Mouse (Mus musculus): ENCODE measurements at regions not wholly inside any gene's neighbourhood (a gene's known extent, or its start where the extent isn't known, plus 50 kb on each side); places are given as distances from the start of the nearest gene placed in this dataset.

DNA sequence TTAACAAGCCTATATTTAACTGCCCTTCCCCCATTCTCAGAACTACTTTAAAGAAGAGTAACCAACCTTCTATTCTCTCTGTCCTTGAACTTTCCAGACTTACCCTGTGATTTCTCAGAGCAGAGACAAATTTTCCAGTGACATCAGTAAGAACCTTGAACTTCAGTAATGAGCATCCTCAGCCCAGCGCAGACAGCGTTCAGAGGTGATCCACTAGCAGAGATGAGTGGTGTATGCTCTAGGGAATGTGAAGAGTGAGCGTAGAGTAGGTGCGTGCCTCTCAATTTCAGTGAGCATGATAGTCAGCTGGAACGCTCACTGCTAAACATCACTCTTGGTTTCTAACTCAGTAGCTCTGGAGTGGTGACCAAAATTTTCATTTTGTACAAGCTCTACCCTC is 103.4 kb upstream of the Hmgn3 start:
- no peaks in the 10 kb centered on the region for H3K36me3 ChIP-seq (ENCODE audit: control insufficient read depth in 1 of 2, insufficient read depth in 2 of 2, low read length in 2 of 2)
- TF ChIP-seq USF2 (IDR thresholded peaks at IDR 0.05; ENCODE audit: borderline replicate concordance in 1 of 2, insufficient read depth in 1 of 2, low read depth in 1 of 2, low read length in 2 of 2) = no peak
- no peak overlapping the region for H3K27ac ChIP-seq (ENCODE audit: control insufficient read depth, low read depth, low read length)
- no peak overlapping the region for H3K9ac ChIP-seq (ENCODE audit: control insufficient read depth, low read depth, low read length, poor library complexity, severe bottlenecking)
- H3K79me2 ChIP-seq (ENCODE audit: control insufficient read depth, insufficient read depth, low read length, poor library complexity) = no peaks in the 10 kb centered on the region
- H3K4me1 ChIP-seq (ENCODE audit: control insufficient read depth in 1 of 2, insufficient read depth in 2 of 2, low read length in 2 of 2) = no peaks in the 10 kb centered on the region
- no peaks in the 10 kb centered on the region for H3K9me3 ChIP-seq (replicated peaks; ENCODE audit: insufficient read depth, low read length)
- H3K4me3 ChIP-seq (ENCODE audit: control insufficient read depth in 1 of 2, insufficient read depth in 1 of 2, low read depth in 2 of 2, low read length in 2 of 2) = no peak overlapping the region
- H3K27me3 ChIP-seq (ENCODE audit: control insufficient read depth in 1 of 2, insufficient read depth in 2 of 2, low read length in 2 of 2) = no peaks in the 10 kb centered on the region
- DNase-seq (ENCODE audit: low read depth, low spot score) = no peak

DNA sequence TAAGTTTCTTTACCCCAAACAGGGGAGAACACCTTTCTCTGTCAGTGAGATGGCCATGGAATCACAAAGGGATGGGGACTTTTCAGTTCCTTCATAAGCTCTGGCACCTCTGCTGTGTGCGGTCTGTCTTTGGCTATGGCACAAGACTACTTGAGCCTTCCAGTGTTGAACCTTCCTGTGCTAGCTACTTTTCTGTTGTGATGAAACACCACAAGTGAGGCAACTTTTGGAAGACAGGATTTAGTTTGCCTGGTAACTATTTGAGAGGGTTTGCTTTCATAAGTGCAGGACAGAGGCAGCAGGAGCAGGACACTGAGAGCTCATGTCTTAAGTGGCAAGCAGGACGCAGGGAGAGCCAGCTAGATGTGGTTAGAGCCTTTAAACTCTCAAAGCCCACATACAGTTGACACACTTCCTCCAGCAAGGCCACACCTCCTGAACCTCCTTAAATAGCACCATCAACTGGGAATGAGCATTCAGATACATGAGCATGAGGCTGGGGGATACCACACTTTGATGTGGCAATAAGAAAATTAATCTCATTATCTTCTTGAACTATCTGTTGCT is 101.8 kb upstream of the Hmgn3 start:
- no peak for TF ChIP-seq GABPA (IDR thresholded peaks at IDR 0.05; ENCODE audit: low read depth, low read length)
- no peak for TF ChIP-seq NRF1 (IDR thresholded peaks at IDR 0.05; ENCODE audit: insufficient read depth, low read depth, low read length, poor library complexity, severe bottlenecking)
- TF ChIP-seq JUND (IDR thresholded peaks at IDR 0.05; ENCODE audit: low read depth, low read length) = no peak
- no peak for TF ChIP-seq RCOR1 (IDR thresholded peaks at IDR 0.05; ENCODE audit: low read depth, low read length)
- no peak for TF ChIP-seq USF2 (IDR thresholded peaks at IDR 0.05; ENCODE audit: borderline replicate concordance in 1 of 2, insufficient read depth in 1 of 2, low read depth in 1 of 2, low read length in 2 of 2)
- no peak for TF ChIP-seq ZC3H11A (IDR thresholded peaks at IDR 0.05; ENCODE audit: low read depth, low read length)
- no peak for TF ChIP-seq TBP (IDR thresholded peaks at IDR 0.05; ENCODE audit: low read depth, low read length)
- no peak for TF ChIP-seq POLR2A (IDR thresholded peaks at IDR 0.05; ENCODE audit: control insufficient read depth in 1 of 2, insufficient read depth in 1 of 2, low read depth in 1 of 2, low read length in 2 of 2, poor library complexity in 1 of 2)
- TF ChIP-seq CHD2 (IDR thresholded peaks at IDR 0.05; ENCODE audit: low read length) = no peak
- TF ChIP-seq KAT2A (conservative IDR thresholded peaks at IDR 0.05; ENCODE audit: low read depth, low read length) = no peak
- no peak for TF ChIP-seq BHLHE40 (IDR thresholded peaks at IDR 0.05; ENCODE audit: borderline replicate concordance, low read depth, low read length)
- TF ChIP-seq ETS1 (IDR thresholded peaks at IDR 0.05; ENCODE audit: low read depth, low read length) = no peak
- TF ChIP-seq ZKSCAN1 (IDR thresholded peaks at IDR 0.05; ENCODE audit: low read depth, low read length) = no peak
- TF ChIP-seq MEF2A (IDR thresholded peaks at IDR 0.05; ENCODE audit: extremely low read depth, insufficient replicate concordance, low read depth, low read length, poor library complexity, severe bottlenecking) = no peak
- no peak for TF ChIP-seq TAL1 (IDR thresholded peaks at IDR 0.05; ENCODE audit: low read length)
- no peak for TF ChIP-seq RAD21 (IDR thresholded peaks at IDR 0.05; ENCODE audit: low read depth, low read length)
- TF ChIP-seq NELFE (IDR thresholded peaks at IDR 0.05; ENCODE audit: low read depth, low read length) = no peak
- Histone ChIP-seq H3K27ac (ENCODE audit: control insufficient read depth, low read depth, low read length) (no peak overlapping the region), H3K9me3 (replicated peaks; ENCODE audit: insufficient read depth, low read length) (no peaks in the 10 kb centered on the region), H3K36me3 (ENCODE audit: control insufficient read depth in 1 of 2, insufficient read depth in 2 of 2, low read length in 2 of 2) (no peaks in the 10 kb centered on the region), H3K27me3 (ENCODE audit: control insufficient read depth in 1 of 2, insufficient read depth in 2 of 2, low read length in 2 of 2) (no peaks in the 10 kb centered on the region), H3K79me2 (ENCODE audit: control insufficient read depth, insufficient read depth, low read length, poor library complexity) (no peaks in the 10 kb centered on the region), H3K4me3 (ENCODE audit: control insufficient read depth in 1 of 2, insufficient read depth in 1 of 2, low read depth in 2 of 2, low read length in 2 of 2) (no peak overlapping the region), H3K4me1 (ENCODE audit: control insufficient read depth in 1 of 2, insufficient read depth in 2 of 2, low read length in 2 of 2) (no peaks in the 10 kb centered on the region), H3K9ac (ENCODE audit: control insufficient read depth, low read depth, low read length, poor library complexity, severe bottlenecking) (no peak overlapping the region)
- no peak for DNase-seq (ENCODE audit: low read depth, low spot score)
